Mouse (Mus musculus) E14TG2a.4 (cell line): Measurements from ENCODE around the gene Ucn2.

ENCODE experiments used
- CTCF ChIP-seq: conservative IDR thresholded peaks from 2 replicates; pipeline ENCODE4 v1.5.1; 2014; ENCODE audit warnings: low read length
- NANOG ChIP-seq: IDR thresholded peaks from 2 replicates; pipeline ENCODE4 v1.6.1; 2014; ENCODE audit warnings: borderline replicate concordance, low read length, mixed read lengths
- POU5F1 ChIP-seq: IDR thresholded peaks from 2 replicates; pipeline ENCODE4 v1.6.1; 2014; ENCODE audit warnings: low read length, borderline replicate concordance

GRCm38 (mm10) chr9:108998287-108999166, 12.7 kb downstream of the Ucn2 start:
- TF ChIP-seq CTCF, result no peak
- TF ChIP-seq NANOG, result no peak
- TF ChIP-seq POU5F1, result no peak
